Mouse (Mus musculus) lung, adult 2 months (tissue): ENCODE results near the gene Fam189a2. TPM values are rescaled to one million over a fixed set of nuclear protein-coding genes. Genes with fewer than 3 reads are reported as not detected.

Source experiments
- DNase-seq: peaks from one replicate; pipeline ENCODE4 v3.0.0; 2022
- H3K4me1 ChIP-seq: fragments of 200-500 bp; 2 replicates; pipeline ENCODE4 v1.6.1; 2011; ENCODE audit warnings: low read length; ENCODE audit not compliant: control insufficient read depth, insufficient read depth
- H3K4me3 ChIP-seq: fragments of 200-500 bp; replicated peaks from 2 replicates; pipeline ENCODE3; 2011; ENCODE audit warnings: low read depth, mild to moderate bottlenecking, control low read depth, low read length; ENCODE audit errors: extremely low read depth
- CTCF ChIP-seq: fragments of 200-500 bp; IDR thresholded peaks from 2 replicates; pipeline ENCODE4 v1.5.1; 2011; ENCODE audit warnings: mild to moderate bottlenecking, low read length, control low read depth; ENCODE audit not compliant: insufficient read depth
- POLR2A ChIP-seq: fragments of 200-500 bp; IDR thresholded peaks from 2 replicates; pipeline ENCODE4 v1.6.1; 2011; ENCODE audit warnings: low read depth, mild to moderate bottlenecking, control low read depth, low read length, borderline replicate concordance; ENCODE audit errors: extremely low read depth
- WGBS: fragments of 180-500 bp; shearing (Covaris S2); methylation state at CpG from one replicate; pipeline ENCODE4 v1.1.7; 2018; 5-methylcytosine and 5-hydroxymethylcytosine counted together
- polyA plus RNA-seq: library from polyadenylated mRNA; depleted of rRNA; stranded (reverse); fragments of >200 nt; gene quantifications from 2 replicates; pipeline ENCODE4 v1.2.3, GENCODE M21; 2012

Gene Fam189a2
- polyA plus RNA-seq, 1 experiment, result 145 TPM

DNA sequence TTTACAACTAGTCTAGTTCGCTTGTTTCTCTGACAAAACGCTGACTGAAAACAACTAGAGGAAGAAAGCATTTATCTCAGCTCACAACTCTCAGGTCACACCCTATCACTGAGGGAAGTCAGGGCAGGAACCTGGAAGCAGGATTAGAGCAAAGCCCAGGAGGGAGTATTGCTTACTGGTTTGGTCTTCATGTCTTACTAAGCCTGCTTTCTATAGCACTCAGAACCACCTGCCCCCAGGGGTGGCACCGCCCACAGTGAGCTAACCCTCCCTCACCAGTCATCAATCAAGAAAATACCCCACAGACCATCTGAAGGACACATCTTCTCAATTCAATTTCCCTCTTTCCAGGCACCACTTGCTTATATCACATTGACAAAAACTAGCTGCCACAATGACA is 12.4 kb downstream of the Fam189a2 start:
- no peak for DNase-seq
- peaks cover 24% of the 10 kb centered on the region for H3K4me1 ChIP-seq
- TF ChIP-seq POLR2A, result no peak
- TF ChIP-seq CTCF, result no peak
- H3K4me3 ChIP-seq, result no peak overlapping the region
- 73% methylated on average over 3 of the region's 3 CpGs for WGBS

DNA sequence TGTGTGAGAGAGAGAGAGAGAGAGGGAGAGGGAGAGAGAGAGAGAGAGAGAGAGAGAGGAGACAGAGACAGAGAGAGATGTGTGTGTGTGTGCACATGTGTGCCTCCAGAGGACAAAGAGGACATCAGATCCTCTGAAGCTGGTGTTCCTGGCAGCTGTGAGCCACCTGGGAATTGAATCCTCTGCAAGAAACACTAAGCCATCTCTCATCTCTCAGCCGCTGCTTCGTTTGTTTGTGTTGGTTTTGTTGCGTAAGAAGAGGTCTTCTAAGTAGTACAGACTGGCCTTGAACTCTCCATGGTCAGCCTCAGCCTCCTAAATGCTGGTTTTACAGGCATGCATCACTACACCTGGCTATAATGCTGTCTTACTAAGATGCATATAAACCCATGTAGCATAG is 12.9 kb downstream of the Fam189a2 start:
- DNase-seq, result no peak

DNA sequence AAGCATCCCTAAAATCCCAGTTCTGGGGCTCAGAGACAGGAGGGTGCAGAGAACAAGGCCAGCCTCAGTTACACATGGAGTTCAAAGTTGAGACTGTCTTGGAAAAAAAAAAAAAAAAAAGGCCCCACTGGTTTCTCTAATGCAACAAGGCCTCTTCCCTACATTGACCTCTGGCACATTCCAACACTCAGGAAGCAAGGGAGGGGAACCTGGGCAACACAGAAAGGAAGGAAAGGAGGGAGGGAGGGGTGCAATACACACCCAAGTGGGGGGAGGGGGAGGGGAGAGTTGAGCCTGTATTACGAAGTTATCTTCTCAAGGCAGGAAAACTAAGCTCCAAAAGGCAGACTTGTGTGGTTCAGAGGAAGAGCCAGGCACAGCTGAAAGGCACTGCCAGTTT is 13.4 kb downstream of the Fam189a2 start:
- Histone ChIP-seq H3K4me1 (peaks cover 24% of the 10 kb centered on the region), H3K4me3 (no peak overlapping the region)
- DNase-seq, result no peak
- TF ChIP-seq CTCF, result no peak
- TF ChIP-seq POLR2A, result no peak
- 5% methylated on average over 1 of the region's 1 CpGs for whole genome bisulfite sequencing

More for the DNA sequence above, 12.9 kb downstream of the Fam189a2 start:
- 23% methylated on average over 3 of the region's 3 CpGs for WGBS
- no peak for TF ChIP-seq POLR2A
- TF ChIP-seq CTCF, result no peak
- Histone ChIP-seq H3K4me3 (no peak overlapping the region), H3K4me1 (peaks cover 24% of the 10 kb centered on the region)

DNA sequence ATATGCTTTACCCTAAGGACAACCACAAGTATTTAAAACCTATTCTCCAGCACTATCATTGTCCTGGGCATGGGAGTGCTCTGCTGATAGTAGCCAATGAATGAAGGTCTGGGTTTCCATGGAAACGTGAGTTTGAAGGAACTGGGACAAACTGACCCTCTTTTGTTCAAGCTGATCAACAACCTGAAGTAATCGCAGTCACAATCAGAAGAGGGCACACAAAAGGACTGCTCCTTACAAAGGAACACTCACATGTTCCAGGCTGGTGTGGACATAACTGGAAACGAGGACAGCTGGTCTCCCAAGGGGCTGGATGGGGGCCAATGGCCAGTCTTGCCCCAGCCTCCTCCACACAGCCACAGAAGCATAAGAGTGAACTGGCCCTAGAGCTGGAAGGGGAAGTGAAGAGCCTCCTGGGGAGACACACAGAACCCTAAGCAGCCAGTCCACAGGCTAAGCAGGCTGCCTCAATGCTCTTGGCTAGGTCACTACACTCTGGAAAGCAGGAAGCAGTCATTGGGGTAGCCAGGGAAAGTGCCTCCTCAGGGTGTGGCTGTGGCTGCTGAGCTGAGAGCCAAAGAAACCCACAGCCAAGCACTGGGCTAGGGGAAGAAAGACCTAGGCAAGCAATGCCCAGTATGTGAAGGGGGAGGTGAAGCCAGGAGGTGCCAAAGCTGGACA is 14.0 kb downstream of the Fam189a2 start:
- Histone ChIP-seq H3K4me1 (peaks cover 24% of the 10 kb centered on the region), H3K4me3 (no peak overlapping the region)
- WGBS, result 23% methylated on average over 3 of the region's 3 CpGs
- TF ChIP-seq POLR2A (no peak), CTCF (no peak)
- DNase-seq, result peak; percentile 70

DNA sequence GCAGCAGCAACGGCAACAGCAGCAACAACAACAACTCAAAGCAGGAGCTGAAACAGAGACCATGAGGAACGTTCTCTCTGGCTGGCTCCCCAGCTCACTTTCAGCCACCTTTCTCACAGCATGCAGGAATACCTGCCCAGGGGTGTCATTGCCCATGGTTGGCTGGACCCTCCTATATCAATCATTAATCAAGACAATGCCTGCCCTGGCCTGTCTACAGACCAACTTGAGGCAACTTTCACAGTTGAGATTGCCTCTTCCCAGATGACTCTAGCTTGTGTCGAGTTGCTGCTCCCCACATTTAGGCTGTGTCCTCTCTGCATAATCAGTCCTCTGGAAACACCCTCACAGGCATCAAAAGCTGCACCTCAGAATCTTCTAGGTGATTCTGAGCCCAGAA is 17.6 kb downstream of the Fam189a2 start:
- TF ChIP-seq CTCF (no peak), POLR2A (no peak)
- 80% methylated on average over 3 of the region's 3 CpGs for WGBS
- Histone ChIP-seq H3K4me1 (peaks cover 20% of the 10 kb centered on the region), H3K4me3 (no peak overlapping the region)
- no peak for DNase-seq

DNA sequence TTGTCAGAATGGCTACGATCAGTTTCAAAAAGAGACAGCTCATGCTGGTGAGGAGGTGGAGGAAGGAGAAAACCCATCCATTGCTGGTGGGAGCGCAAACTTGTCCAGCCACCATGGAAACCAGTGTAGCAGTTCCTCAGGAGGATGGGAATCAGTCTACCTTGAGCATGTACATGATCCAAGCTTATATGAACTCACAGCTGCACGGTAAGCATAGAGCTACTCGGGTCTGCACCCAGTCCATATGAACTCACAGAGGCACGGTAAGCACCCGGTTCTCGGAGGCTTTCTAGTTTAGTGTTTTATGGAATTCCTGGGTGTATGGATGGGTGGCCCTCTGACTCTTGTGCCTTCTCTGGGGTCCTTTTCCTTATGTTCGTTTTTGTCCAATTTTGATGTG is 18.3 kb downstream of the Fam189a2 start:
- TF ChIP-seq CTCF (no peak), POLR2A (no peak)
- no peak overlapping the region for H3K4me3 ChIP-seq
- 94% methylated on average over 8 of the region's 8 CpGs for WGBS
- no peak for DNase-seq
- peaks cover 14% of the 10 kb centered on the region for H3K4me1 ChIP-seq

DNA sequence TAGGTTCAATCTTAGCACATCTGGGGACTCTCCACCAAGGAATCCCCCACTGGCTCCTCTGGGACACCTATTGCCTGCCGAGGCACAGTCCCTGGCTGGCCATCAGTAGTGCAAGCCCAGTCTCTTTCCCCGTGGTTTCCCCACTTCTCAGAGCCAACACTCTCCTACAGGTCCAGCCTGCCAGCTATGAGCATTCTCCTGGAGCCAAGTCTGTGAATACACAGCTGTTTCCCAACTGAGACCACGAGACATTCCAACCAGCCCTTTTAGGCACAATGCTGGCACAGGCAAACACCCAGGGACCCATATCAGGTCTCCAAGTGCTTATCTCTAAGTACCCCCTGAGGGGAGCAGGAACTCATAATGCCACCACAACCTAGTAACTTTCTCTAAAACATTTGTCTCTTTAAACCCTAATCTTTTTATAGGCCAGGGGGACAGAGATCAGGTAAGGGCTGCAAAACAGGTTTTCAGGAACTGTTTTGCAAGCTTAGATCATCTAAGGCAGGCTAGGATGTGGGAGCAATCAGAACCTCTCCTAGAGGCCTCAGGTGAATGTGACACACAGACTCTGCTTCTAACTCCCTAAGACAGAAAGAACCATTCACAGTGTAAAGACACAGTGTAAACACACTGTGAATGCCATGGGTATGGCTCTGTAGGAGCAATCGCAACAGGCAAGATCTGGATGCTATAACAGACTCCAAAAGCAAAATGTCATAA is 23.0 kb downstream of the Fam189a2 start:
- DNase-seq, result peak; percentile 55
- WGBS, result 44% methylated on average over 4 of the region's 4 CpGs
- no peak for TF ChIP-seq POLR2A
- no peak for TF ChIP-seq CTCF
- H3K4me1 ChIP-seq, result peaks cover 6% of the 10 kb centered on the region; the same call in 1 of the 2 replicates
- H3K4me3 ChIP-seq, result no peak overlapping the region

DNA sequence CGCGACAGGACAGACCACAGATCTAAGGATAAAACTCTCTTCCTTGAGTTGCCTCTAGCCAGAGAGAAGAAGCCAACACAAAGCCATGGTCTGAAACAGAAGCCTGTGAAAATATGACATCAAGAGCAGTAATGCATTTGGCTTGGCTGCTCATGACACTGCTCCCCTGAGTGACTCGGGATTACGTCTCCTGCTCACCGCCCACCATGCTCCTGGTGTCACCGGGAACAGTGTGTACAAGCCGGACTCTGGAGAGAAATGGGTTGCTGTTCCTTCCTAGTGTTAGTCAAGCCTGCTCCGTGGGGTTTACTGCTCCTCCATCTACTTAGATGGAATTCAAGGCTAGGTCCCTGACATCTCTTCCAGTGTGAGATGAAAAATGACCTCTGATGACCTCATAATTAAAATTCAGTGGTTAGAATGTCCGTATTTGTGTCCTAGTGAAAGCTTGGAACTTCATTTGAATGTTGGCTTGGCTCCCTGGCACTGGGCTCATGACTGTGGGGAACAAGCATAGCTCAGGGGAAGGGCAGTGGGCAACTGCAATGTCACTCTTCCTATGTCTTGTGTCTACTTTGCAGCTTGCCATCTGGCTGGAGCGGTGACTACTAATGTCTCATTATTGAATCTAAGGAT is 23.7 kb downstream of the Fam189a2 start:
- DNase-seq, result no peak
- Histone ChIP-seq H3K4me3 (no peak overlapping the region), H3K4me1 (peaks cover 6% of the 10 kb centered on the region; the same call in 1 of the 2 replicates)
- 74% methylated on average over 10 of the region's 10 CpGs for WGBS
- no peak for TF ChIP-seq CTCF
- TF ChIP-seq POLR2A, result no peak

DNA sequence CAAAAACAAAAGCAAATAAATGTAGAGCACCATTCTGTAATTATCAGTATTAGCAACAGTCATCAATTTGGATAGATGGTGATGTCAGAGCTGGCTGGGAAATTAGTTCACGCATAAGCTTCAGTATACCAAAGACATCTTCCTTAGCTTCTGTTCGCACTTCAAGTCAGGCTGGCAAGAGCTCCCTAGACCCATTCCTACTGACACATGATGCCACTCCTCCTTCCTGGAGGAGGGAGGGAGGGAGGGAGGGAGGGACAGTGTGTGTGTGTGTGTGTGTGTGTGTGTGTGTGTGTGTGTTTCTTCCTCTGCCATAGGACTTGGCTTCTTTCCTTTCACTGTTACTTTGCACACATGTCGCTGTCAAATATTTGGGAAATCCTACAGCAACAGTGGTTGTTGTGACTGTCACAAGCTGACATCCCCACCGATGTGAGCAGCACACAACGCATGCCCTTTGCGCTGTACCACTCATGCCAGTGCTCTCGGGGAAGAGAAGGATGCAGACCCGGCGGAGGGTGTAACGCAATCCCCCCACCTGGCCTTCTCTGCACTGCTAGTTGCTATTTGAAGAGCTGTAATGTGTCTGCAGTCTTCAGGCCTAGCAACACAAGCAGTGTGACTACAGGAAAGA is 34.9 kb downstream of the Fam189a2 start:
- TF ChIP-seq POLR2A (no peak), CTCF (no peak)
- H3K4me3 ChIP-seq, result no peak overlapping the region
- no peak for DNase-seq
- WGBS, result 68% methylated on average over 10 of the region's 10 CpGs
- H3K4me1 ChIP-seq, result 0 out of 2 replicates have a peak, but pooled peaks cover 2% of the 10 kb centered on the region

DNA sequence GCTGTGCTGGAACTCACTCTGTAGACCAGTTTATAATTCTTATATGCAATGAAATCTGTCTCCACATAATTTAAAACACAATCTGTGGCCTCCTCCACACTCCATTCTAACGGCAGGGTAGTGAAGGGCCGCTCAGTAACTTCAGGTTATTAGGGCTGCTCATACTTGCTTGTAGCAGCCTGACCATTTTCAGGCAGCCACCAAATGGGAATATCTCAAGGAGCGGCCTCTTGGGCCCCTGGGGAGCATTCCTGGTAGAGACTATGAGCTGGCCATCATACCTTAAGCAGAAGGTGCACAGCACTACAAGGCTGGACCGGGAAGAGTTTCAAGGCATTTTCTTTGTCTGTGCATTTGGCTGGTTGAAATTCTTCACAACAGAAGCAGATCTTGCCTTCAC is 42.7 kb downstream of the Fam189a2 start:
- Histone ChIP-seq H3K4me3 (no peak overlapping the region), H3K4me1 (peaks cover 5% of the 10 kb centered on the region; the same call in 1 of the 2 replicates)
- TF ChIP-seq POLR2A (no peak), CTCF (no peak)
- 93% methylated on average over 4 of the region's 4 CpGs for WGBS
- DNase-seq, result no peak
